Mouse (Mus musculus): ENCODE measurements around the gene Wbp2. TPM values are rescaled to one million over a fixed set of nuclear protein-coding genes. Genes with fewer than 3 reads are reported as not detected.
"Not testable (repeated sequence)": the region's sequence is repeated elsewhere in the genome, so short reads cannot be mapped to it uniquely, and the experiment has no call there.

The Wbp2 gene
- total RNA-seq (2021) = 100 to 1,000 TPM; 163 to 187 TPM
- long read RNA-seq, experiment 1, transcript Wbp2-201 (8 exons, 1,826 nt) = major isoform, 96 of 104 reads
- long read RNA-seq, experiment 1, partial matches to known transcripts = 1 of 104 reads
- long read RNA-seq, experiment 1, other reads (novel, unspliced or antisense) = 6 of 104 reads
- long read RNA-seq, experiment 2, transcript Wbp2-201 (8 exons, 1,826 nt) = major isoform, 15 of 62 reads
- long read RNA-seq, experiment 2, partial matches to known transcripts = 7 of 62 reads
- long read RNA-seq, experiment 2, other reads (novel, unspliced or antisense) = 36 of 62 reads

GRCm38 (mm10) chr11:116086258-116087193 is at the start of gene Wbp2:
Wbp2 (minus strand) TSS chr11:116086995.
- peak; percentile 89 to 91 for DNase-seq (ENCODE audit: low spot score in 2 of 2)

- no peak for DNase-seq (ENCODE audit: low spot score in 2 of 2)
Measured at GRCm38 (mm10) chr11:116134171-116134570, 47.4 kb upstream of the Wbp2 start.

DNA sequence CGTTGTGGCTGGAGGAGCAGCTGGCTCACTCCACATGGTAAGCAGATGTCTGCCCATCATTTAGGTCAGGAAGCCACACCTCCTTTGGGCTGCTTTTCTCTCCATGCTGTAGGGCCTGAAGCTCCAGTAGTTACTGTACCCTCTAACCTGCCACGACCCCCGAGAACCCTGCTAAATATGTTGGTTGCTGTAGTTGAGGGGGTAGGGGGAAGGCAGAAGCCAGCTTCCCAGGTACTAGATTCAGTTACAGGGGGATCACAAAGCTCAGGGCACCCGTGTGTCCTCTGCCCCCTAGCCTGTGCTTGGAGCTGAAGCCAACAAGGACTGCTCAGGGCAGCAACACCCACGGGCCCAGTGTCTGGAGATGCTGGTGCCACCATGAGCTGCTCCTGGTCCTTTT is 46.7 kb upstream of the Wbp2 start:
- DNase-seq (ENCODE audit: low spot score in 2 of 2) = no peak

- no peak for DNase-seq (ENCODE audit: low spot score in 2 of 2)
Measured at GRCm38 (mm10) chr11:116132366-116133333, 45.9 kb upstream of the Wbp2 start.

GRCm38 (mm10) chr11:116131349-116132170 is 44.8 kb upstream of the Wbp2 start:
- no peak for DNase-seq (ENCODE audit: low spot score in 2 of 2)

DNA sequence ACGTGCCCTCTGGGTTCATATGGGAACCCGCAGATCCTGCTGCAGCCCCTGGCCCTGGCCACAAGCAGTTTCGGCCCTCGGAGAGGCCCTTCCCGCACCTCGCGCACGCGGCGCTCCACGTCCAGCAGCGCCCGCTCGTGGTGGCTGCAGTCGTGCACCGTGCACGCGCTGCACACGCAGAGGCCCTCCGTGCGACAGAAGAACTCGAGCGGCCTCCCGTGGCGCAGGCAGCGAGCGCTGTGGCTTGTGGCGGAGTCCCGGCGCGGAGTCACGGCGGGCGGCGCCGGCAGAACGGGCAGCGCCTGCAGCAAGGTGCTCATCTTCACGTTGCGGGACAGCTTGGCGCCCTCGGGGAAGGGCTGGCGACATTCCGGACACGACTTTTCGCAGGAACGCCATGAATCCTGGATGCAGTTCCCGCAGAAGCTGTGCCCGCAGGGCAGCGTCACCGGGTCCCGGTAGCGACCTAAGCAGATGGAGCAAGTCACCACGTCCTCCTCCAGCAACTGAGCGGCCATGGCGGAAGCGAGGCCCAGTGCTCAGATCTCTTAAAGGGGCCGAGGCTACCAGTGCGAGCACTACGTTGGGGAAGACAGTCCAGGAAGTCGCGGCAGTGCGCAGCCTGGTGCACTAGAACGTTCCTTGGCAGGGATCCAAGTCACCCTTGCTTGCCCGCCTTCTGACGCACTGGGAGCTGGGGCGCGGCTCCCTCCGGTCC is 43.9 kb upstream of the Wbp2 start, which contains the start of gene Trim65:
TSS of gene Trim65 (minus strand) at position 641 of the 718 bp plus-strand sequence.
- DNase-seq (ENCODE audit: low spot score in 2 of 2) = peak; percentile 83 to 87

DNA sequence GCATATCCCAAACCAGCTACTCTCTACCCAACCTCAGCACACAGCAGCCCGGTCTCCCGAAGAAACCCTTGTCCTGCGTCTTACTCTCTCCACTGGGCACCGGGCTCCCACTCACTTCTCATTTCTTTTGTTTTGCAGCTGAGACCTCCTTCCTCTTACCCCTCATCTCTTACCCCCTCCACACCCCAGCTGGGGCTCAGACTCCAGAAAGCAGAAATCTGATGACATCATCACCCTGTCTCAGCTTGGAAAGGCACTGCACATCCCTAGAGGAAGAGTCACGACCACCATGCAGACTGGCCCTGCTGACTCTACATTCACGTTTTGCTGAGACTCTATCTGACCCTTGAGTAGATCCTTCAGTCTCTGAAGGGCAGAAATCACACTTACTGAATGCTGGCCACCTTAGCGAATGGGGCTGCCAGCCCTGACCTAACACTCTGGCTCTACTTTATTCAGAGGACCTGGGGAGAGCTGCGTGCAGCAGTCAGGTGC is 43.2 kb upstream of the Wbp2 start:
- no peak for DNase-seq (ENCODE audit: low spot score in 2 of 2)

- no peak for DNase-seq (ENCODE audit: low spot score in 2 of 2)
Measured at GRCm38 (mm10) chr11:116129091-116129790, 42.4 kb upstream of the Wbp2 start.

GRCm38 (mm10) chr11:116127986-116128385 is 41.2 kb upstream of the Wbp2 start:
- DNase-seq (ENCODE audit: low spot score in 2 of 2) = no peak

- peak in 1 of 2 experiments; percentile 62 for DNase-seq (ENCODE audit: low spot score in 2 of 2)
Measured at GRCm38 (mm10) chr11:116127156-116127980, 40.6 kb upstream of the Wbp2 start, which contains the start of gene Trim47. Trim47 (minus strand) TSS chr11:116127210.

GRCm38 (mm10) chr11:116126261-116126660 is 39.5 kb upstream of the Wbp2 start:
- DNase-seq (ENCODE audit: low spot score in 2 of 2) = no peak

DNA sequence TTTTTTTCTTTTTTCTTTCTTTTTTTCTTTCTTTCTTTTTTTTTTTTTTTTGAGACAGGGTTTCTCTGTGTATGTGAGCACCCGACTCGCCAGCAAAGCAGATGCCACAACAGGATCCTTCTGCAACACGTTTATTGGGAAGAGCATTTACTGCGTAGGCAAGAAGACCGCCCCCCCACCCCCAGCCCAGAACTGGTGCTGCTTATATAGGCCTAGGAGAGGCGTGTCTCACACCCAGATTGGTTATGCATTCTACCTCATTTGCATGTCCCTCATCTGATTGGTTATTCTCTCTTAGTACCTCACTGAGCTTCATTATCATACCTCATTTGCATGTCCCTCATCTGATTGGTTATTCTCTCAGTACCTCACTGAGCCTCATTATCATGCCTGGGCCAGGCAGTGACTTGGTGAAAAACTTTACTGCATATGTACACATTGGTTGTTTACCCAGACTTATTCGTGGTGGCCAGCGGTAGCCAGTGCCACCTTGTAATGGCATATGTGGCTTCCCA is 35.0 kb upstream of the Wbp2 start:
- not testable (repeated sequence) for DNase-seq (ENCODE audit: low spot score in 2 of 2)

DNA sequence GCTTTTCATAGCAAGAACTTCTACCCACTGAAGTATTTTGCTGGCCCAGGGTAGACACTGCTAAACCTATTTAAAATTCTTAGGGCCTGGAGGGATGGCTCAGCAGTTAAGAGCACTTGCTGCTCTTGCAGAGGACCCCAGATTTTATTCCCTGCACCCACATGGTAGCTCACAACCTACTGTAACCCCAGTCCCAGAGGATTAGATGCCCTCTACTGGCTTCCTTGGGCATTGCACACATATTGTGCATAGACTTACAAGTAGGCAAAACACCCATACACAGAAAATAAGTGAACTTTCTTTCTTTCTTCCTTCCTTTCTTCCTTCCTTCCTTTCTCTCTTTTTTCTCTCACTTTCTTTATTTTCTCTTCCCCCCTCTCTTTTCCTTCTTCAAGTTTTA is 31.0 kb upstream of the Wbp2 start:
- DNase-seq (ENCODE audit: low spot score in 2 of 2) = no peak

GRCm38 (mm10) chr11:116117241-116117640 is 30.4 kb upstream of the Wbp2 start:
- DNase-seq (ENCODE audit: low spot score in 2 of 2) = no peak

GRCm38 (mm10) chr11:116111611-116112203 is 24.9 kb upstream of the Wbp2 start:
- DNase-seq (ENCODE audit: low spot score in 2 of 2) = no peak

DNA sequence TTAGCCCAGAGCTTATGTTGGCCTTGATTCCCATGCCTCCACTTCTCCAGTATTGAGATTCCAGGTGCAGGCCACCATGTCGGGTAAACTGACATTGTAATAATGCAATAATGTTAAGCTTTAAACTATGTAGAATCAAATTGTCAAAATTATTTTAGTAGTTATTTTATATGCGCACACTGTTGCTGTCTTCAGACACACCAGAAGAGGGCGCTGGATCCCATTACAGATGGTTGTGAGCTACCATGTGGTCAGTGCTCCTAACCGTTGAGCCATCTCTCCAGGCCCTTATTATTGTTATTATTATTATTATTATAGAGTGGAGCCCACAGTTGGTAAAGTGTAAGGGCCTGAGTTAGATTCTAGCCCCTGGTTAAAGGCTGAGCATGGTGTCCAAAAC is 24.3 kb upstream of the Wbp2 start:
- no peak for DNase-seq (ENCODE audit: low spot score in 2 of 2)

- DNase-seq (ENCODE audit: low spot score in 2 of 2) = no peak
Measured at GRCm38 (mm10) chr11:116110540-116110939, 23.7 kb upstream of the Wbp2 start.

Data from adrenal gland, adult 18-20 months (tissue).